Mouse (Mus musculus) olfactory bulb, adult 2 months (tissue): ENCODE data around the gene Rxrb. TPM values are rescaled to one million over a fixed set of nuclear protein-coding genes. Genes with fewer than 3 reads are reported as not detected.

Experiments used
- H3K27ac ChIP-seq: fragments of 200-500 bp; 2 replicates; pipeline ENCODE4 v1.5.1; 2012; ENCODE audit warnings: low read depth, low read length; ENCODE audit not compliant: insufficient read depth
- H3K4me1 ChIP-seq: fragments of 200-500 bp; 2 replicates; pipeline ENCODE4 v1.6.1; 2012; ENCODE audit warnings: low read length; ENCODE audit not compliant: control insufficient read depth, insufficient read depth
- H3K4me3 ChIP-seq: fragments of 200-500 bp; 2 replicates; pipeline ENCODE4 v1.5.1; 2012; ENCODE audit warnings: mild to moderate bottlenecking, low read depth, low read length, moderate library complexity; ENCODE audit not compliant: insufficient read depth
- CTCF ChIP-seq: fragments of 200-500 bp; IDR thresholded peaks from 2 replicates; pipeline ENCODE4 v1.5.1; 2012; ENCODE audit warnings: low read depth, mild to moderate bottlenecking, low read length, moderate library complexity; ENCODE audit not compliant: insufficient read depth
- POLR2A ChIP-seq: fragments of 200-500 bp; IDR thresholded peaks from 2 replicates; pipeline ENCODE4 v1.6.1; 2012; ENCODE audit warnings: mild to moderate bottlenecking, low read depth, low read length, moderate library complexity; ENCODE audit not compliant: insufficient read depth
- WGBS: fragments of 180-500 bp; shearing (Covaris S2); methylation state at CpG from one replicate; pipeline ENCODE4 v1.1.7; 2018; 5-methylcytosine and 5-hydroxymethylcytosine counted together
- polyA plus RNA-seq: library from polyadenylated mRNA; stranded (reverse); fragments of >200 nt; gene quantifications from 2 replicates; pipeline ENCODE4 v1.2.4, GENCODE M21; 2012; ENCODE audit warnings: low replicate concordance; ENCODE audit not compliant: missing spikeins, insufficient read depth, insufficient read length

Rxrb gene
- polyA plus RNA-seq, 1 experiment: not detected

DNA sequence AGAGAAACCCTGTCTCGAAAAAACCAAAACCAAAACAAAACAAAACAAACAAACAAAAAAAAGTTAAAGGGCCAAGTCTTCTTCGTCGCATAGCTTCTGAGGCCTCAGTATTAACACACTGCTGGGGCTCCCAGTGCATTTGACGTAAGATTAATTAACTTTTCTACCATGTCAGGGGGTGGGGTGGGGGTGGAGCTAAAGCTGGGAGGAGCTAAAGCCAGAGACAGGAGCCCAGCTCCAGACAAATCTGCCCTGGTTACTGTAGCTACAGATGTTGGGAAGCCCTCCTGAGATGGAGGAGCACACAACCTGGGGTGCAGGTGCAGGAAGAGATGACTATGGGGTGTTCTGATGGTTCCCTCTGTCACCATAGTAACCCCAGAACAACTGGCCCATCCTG, 46.5 kb downstream of the Rxrb start:
- TF ChIP-seq CTCF (no peak), POLR2A (no peak)
- WGBS: 45% methylated on average over 4 of the region's 4 CpGs
- Histone ChIP-seq H3K27ac (no peak overlapping the region), H3K4me1 (no peaks in the 10 kb centered on the region), H3K4me3 (no peak overlapping the region)

DNA sequence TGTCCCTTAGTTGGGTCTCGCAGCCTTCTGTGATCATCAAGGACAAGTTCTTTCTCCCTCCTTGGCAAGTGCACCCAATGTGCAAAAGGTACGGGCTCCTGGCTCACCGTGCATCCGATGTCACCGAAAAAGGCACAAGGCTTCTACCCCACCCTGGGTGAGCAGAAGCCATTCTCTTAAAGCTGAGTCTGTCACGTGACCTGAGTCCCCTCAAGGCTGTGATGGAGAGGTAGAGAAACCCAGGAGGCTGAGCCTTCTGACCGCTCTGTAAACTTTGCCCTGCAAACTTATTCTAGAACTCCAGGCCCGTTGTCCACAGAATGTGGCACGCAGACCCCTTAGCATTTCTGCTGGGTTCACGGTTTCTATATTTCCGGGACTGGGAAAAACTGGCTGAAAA, 47.4 kb downstream of the Rxrb start:
- 90% methylated on average over 11 of the region's 11 CpGs for WGBS
- no peak for TF ChIP-seq POLR2A
- TF ChIP-seq CTCF: no peak

DNA sequence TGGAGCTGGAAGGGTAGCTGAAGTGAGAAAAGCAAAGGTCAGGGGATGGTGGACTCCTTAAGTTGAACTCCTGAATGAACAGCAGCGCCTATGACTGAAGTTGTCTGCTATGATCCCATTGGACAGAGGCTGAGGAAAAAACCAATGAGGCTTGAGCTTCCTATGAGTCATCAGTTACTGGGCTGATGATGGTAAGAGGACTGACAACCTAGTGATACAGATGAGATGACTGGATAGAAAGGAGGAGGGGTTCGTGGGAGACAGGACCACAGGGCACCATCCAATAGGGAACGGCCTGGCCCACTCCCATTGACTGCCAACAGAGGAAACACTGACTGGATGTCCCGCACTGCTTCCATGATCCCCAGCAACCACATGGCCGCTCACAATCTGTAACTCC, 48.0 kb downstream of the Rxrb start:
- Histone ChIP-seq H3K27ac (no peak overlapping the region), H3K4me3 (no peak overlapping the region), H3K4me1 (no peaks in the 10 kb centered on the region)
- TF ChIP-seq POLR2A (no peak), CTCF (no peak)
- 20% methylated on average over 5 of the region's 5 CpGs for WGBS

More for the DNA sequence above, 47.4 kb downstream of the Rxrb start:
- Histone ChIP-seq H3K27ac (no peak overlapping the region), H3K4me3 (no peak overlapping the region), H3K4me1 (no peaks in the 10 kb centered on the region)

- WGBS: 12% methylated on average over 8 of the region's 8 CpGs
- no peak overlapping the region for H3K4me3 ChIP-seq
- TF ChIP-seq CTCF (no peak), POLR2A (no peak)
- no peaks in the 10 kb centered on the region; the same call in 1 of the 2 replicates for H3K4me1 ChIP-seq
- no peak overlapping the region for H3K27ac ChIP-seq
Observed at GRCm38 (mm10) chr17:34083104-34083503, 51.5 kb downstream of the Rxrb start.

GRCm38 (mm10) chr17:34087386-34087785, 55.8 kb downstream of the Rxrb start:
- Histone ChIP-seq H3K27ac (no peak overlapping the region), H3K4me3 (no peak overlapping the region), H3K4me1 (no peaks in the 10 kb centered on the region; the same call in 1 of the 2 replicates)
- WGBS: 51% methylated on average over 2 of the region's 2 CpGs
- TF ChIP-seq POLR2A: no peak
- TF ChIP-seq CTCF: no peak

Other genes starting within 250 kb of the Rxrb start
- not detected in 2 replicates for gene Angptl4, start 250.0 kb upstream of the Rxrb start, polyA plus RNA-seq
- not detected in 2 replicates for gene Kank3, start 221.3 kb upstream of the Rxrb start, polyA plus RNA-seq
- not detected in 2 replicates for gene Rps28, start 207.2 kb upstream of the Rxrb start, polyA plus RNA-seq
- gene Ndufa7, start 207.2 kb upstream of the Rxrb start, polyA plus RNA-seq: 751 TPM in 1 of 2 replicates, not detected in the other
- not detected in 2 replicates for gene Cd320, start 188.7 kb upstream of the Rxrb start, polyA plus RNA-seq
- not detected in 2 replicates for gene Gm7029, start 158.0 kb upstream of the Rxrb start, polyA plus RNA-seq
- gene Kifc1, start 141.2 kb upstream of the Rxrb start, polyA plus RNA-seq: not detected in 2 replicates
- not detected in 2 replicates for gene Platr17, start 126.7 kb upstream of the Rxrb start, polyA plus RNA-seq
- gene Daxx, start 122.4 kb upstream of the Rxrb start, polyA plus RNA-seq: not detected in 2 replicates
- gene Tapbp, start 115.9 kb upstream of the Rxrb start, polyA plus RNA-seq: 118 TPM in 1 of 2 replicates, not detected in the other
- not detected in 2 replicates for gene Zbtb22, start 115.9 kb upstream of the Rxrb start, polyA plus RNA-seq
- 671 TPM in 1 of 2 replicates, not detected in the other for gene Rgl2, start 102.3 kb upstream of the Rxrb start, polyA plus RNA-seq
- not detected in 2 replicates for gene Pfdn6, start 91.5 kb upstream of the Rxrb start, polyA plus RNA-seq
- not detected in 2 replicates for gene Wdr46, start 91.2 kb upstream of the Rxrb start, polyA plus RNA-seq
- gene B3galt4, start 80.3 kb upstream of the Rxrb start, polyA plus RNA-seq: not detected in 2 replicates
- not detected in 2 replicates for gene Vps52, start 76.0 kb upstream of the Rxrb start, polyA plus RNA-seq
- gene Rps18, start 75.8 kb upstream of the Rxrb start, polyA plus RNA-seq: 1,298 TPM in 1 of 2 replicates, not detected in the other
- not detected in 2 replicates for gene H2-K1, start 31.5 kb upstream of the Rxrb start, polyA plus RNA-seq
- gene Ring1, start 7.1 kb upstream of the Rxrb start, polyA plus RNA-seq: not detected in 2 replicates
- gene H2-Ke6, start 3.8 kb upstream of the Rxrb start, polyA plus RNA-seq: not detected in 2 replicates
- gene Slc39a7, start 130 bp upstream of the Rxrb start, polyA plus RNA-seq: not detected in 2 replicates
- not detected in 2 replicates for gene Col11a2, start 7.6 kb downstream of the Rxrb start, polyA plus RNA-seq
- not detected in 2 replicates for gene H2-Oa, start 60.5 kb downstream of the Rxrb start, polyA plus RNA-seq
- gene H2-DMa, start 87.7 kb downstream of the Rxrb start, polyA plus RNA-seq: not detected in 2 replicates
- 233 TPM in 1 of 2 replicates, not detected in the other for gene Brd2, start 90.8 kb downstream of the Rxrb start, polyA plus RNA-seq
- not detected in 2 replicates for gene H2-DMb2, start 111.5 kb downstream of the Rxrb start, polyA plus RNA-seq
- gene H2-DMb1, start 121.3 kb downstream of the Rxrb start, polyA plus RNA-seq: not detected in 2 replicates
- not detected in 2 replicates for gene Tap1, start 155.7 kb downstream of the Rxrb start, polyA plus RNA-seq
- gene Psmb9, start 156.0 kb downstream of the Rxrb start, polyA plus RNA-seq: 272 TPM in 1 of 2 replicates, not detected in the other
- not detected in 2 replicates for gene Psmb8, start 165.9 kb downstream of the Rxrb start, polyA plus RNA-seq
- gene Tap2, start 171.7 kb downstream of the Rxrb start, polyA plus RNA-seq: 159 TPM in 1 of 2 replicates, not detected in the other
- gene H2-Ob, start 207.1 kb downstream of the Rxrb start, polyA plus RNA-seq: not detected in 2 replicates
- not detected in 2 replicates for gene H2-Ab1, start 225.9 kb downstream of the Rxrb start, polyA plus RNA-seq